Mouse (Mus musculus): ENCODE measurements around the gene Cacna2d2.

- TF ChIP-seq CTCF (IDR thresholded peaks at IDR 0.05; ENCODE audit: low read depth) (no peak), EP300 (optimal IDR thresholded peaks at IDR 0.05) (no peak)
Observed at GRCm38 (mm10) chr9:107486086-107486485, 86.7 kb downstream of the Cacna2d2 start.

Measured in stomach, postnatal 0 days (tissue).